Mouse (Mus musculus): Measurements from ENCODE around the gene Asb15.

- no peak for TF ChIP-seq POLR2A (IDR thresholded peaks at IDR 0.05; ENCODE audit: control insufficient read depth, extremely low read depth, insufficient read depth, low read length, poor library complexity)
- no peak for TF ChIP-seq CTCF (IDR thresholded peaks at IDR 0.05; ENCODE audit: borderline replicate concordance, control insufficient read depth, extremely low read depth, insufficient read depth, low read length, poor library complexity)
These were observed 36.9 kb downstream of the Asb15 start for GRCm38 (mm10) chr6:24564886-24565285.
